Mouse (Mus musculus) layer of hippocampus, adult 2 months (tissue): ENCODE data around the gene Dusp19. TPM values are rescaled to one million over a fixed set of nuclear protein-coding genes. Genes with fewer than 3 reads are reported as not detected.

ENCODE experiments used
- DNase-seq, 2 experiments: peaks; one replicate each; pipeline ENCODE4 v3.0.0; 2022; ENCODE audit warnings: low spot score in 2 of 2
- H3K27ac ChIP-seq: fragments of 200-600 bp; 2 replicates; pipeline ENCODE4 v1.8.1; 2022
- H3K4me3 ChIP-seq: fragments of 200-600 bp; 2 replicates; pipeline ENCODE4 v1.8.1; 2022; ENCODE audit warnings: mild to moderate bottlenecking
- CTCF ChIP-seq: fragments of 200-600 bp; conservative IDR thresholded peaks from 2 replicates; pipeline ENCODE4 v1.8.1; 2022; ENCODE audit warnings: antibody characterized with exemption, mild to moderate bottlenecking, moderate library complexity
- microRNA-seq, 2 experiments: library from miRNA; unstranded; fragments of <30 nt; microRNA quantifications; one replicate each; pipeline ENCODE4 v1.2.0; 2021
- total RNA-seq, 2 experiments: library from RNA; stranded (reverse); gene quantifications; 2 replicates each; pipeline ENCODE4 v1.2.3; 2021

Gene Dusp19
- total RNA-seq, 2 experiments from 2014 or later = 27.9 to 28.4 TPM

DNA sequence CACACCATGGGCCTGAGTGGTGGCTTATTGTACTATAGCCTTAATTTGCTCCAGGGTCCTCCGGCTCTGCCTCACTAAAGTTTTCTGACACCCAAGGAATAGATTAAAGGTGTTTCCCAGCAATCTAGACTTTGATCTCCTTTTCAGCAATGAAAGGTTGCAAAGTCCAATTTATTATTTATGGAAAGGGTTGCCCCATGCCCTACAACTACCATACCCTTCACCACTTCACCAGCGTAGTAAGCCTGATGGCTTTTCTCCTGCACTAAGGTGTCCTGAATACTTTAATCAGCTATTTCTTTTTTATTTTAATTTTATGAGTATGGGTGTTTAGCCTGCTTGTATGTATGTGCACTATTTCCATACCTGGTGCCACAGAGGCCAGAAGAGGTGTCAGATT, 45.8 kb downstream of the Dusp19 start:
- TF ChIP-seq CTCF = no peak
- no peak for DNase-seq
- Histone ChIP-seq H3K4me3 (no peak overlapping the region), H3K27ac (no peak overlapping the region)

DNA sequence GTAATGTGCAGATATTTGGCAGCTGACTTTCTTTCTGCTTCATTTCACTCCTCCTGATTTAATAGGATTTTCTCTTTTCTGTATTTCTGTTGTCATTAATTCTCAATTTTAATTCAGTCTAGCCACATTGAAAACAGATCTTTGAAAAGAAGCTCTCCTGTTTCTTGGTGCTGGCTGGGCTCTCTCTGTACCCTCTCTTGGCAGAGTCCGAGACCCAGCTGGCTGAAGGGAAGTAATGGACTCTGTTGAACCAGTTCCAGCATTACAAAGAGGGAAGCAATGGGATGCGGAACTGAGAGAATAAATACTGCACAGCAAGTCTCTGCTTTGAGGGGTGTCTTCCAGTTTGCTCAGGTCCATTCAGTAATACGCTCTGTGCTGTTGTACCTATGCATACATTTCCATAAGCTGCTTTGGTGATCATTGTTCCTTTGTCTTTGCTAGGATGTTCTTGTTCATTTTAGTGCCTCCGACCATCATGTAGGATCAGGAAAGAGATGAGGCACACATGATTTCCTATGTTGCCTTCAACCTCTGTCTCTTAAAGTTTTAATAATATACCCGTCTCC, 50.6 kb downstream of the Dusp19 start:
- DNase-seq = peak; percentile 16 to 20

DNA sequence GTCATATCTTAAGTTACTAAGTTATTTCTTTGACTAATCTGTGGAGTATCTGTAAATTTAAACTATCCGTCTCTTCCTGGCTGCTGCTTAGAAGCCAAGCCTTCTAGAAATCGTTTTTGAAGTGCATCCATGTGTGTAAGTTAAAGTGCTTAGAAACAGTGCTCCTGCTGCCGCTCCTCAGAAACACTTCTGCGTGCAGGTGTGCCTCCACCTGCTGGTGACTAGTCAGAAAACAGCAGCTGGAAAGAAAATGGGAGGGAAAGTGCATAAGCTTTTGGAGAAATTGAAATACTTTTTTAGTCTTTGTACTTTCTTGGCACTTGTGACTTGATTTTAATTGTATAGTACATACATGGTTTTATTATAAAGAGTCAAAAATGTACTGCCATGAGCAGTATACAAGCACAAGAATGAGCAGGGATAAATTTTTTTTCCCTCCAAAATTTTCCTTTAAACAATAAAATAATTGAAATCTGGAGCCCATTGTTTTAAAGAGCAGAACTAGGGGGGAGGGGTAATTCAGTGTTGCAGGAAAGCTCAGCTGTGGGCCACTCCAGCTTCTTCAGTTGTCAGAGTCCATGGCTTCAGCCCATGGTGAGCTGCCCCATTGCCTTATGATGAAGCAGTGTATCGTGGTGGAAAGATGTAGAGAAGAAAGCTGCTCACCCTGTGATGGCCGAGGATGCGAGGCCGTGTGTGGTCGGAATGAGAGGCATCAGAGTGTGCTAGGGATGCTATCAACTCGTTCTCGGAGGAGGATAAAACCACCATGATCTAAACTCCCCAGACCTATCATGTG, 53.2 kb downstream of the Dusp19 start:
- Histone ChIP-seq H3K27ac (no peak overlapping the region), H3K4me3 (no peak overlapping the region)
- no peak for DNase-seq
- TF ChIP-seq CTCF = peak; percentile 66

More for the DNA sequence above, 50.6 kb downstream of the Dusp19 start:
- H3K27ac ChIP-seq = no peak overlapping the region
- H3K4me3 ChIP-seq = no peak overlapping the region
- no peak for TF ChIP-seq CTCF

DNA sequence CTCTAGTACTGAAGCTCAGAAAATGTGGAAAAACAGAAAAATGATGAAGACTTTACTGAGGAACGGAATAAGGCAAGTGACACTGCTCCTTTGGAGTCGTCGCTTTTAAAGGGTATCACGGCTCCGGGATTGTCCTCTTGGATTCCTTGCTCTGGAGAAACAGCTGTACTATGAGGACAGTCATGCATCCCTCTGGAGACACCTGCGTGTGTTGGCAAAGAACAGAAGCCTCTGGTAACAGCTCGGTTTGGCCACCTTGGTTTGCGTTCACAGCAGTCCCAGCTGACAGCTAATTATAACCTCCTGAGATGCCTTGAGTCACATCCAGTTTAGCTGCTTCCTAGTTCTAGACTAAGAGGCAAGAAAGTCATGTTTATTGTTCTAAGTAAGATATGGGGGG, 62.0 kb downstream of the Dusp19 start:
- no peak for DNase-seq
- Histone ChIP-seq H3K4me3 (no peak overlapping the region), H3K27ac (no peak overlapping the region)
- no peak for TF ChIP-seq CTCF

Small RNAs within 50 kb of the gene (microRNA-seq; reads per million reads assigned to microRNA genes)
- gene Mir684-1 = 0 reads per million in 2 experiments

Other genes starting within 250 kb of the Dusp19 start
- gene Frzb, start 169.4 kb upstream of the Dusp19 start, total RNA-seq = 10 to 100 TPM; 29.3 to 33.6 TPM
- 100 to 1,000 TPM; 541 to 558 TPM for gene Nckap1, start 35.7 kb upstream of the Dusp19 start, total RNA-seq
- 10 to 100 TPM; 16.5 to 18.8 TPM for gene Nup35, start 191 bp downstream of the Dusp19 start, total RNA-seq